Mouse (Mus musculus) forebrain, embryonic 11.5 days (tissue): ENCODE measurements around the gene Fbxo24. TPM values are rescaled to one million over a fixed set of nuclear protein-coding genes. Genes with fewer than 3 reads are reported as not detected.

ENCODE experiments used
- ATAC-seq: fragments of 200-750 bp; cut with Nextera tagmentation; replicated peaks from 2 replicates; pipeline ENCODE4 v1.8.0; 2017; ENCODE audit warnings: moderate TSS enrichment; ENCODE audit not compliant: low FRiP score
- DNase-seq: peaks from one replicate; pipeline ENCODE4 v3.0.0-alpha.2; 2017; ENCODE audit warnings: low spot score
- H3K27ac ChIP-seq: fragments of 300-500 bp; sonication (generic); 2 replicates; pipeline ENCODE4 v1.5.1; 2014; ENCODE audit warnings: low read depth, low read length
- H3K27me3 ChIP-seq: fragments of 300-500 bp; sonication (generic); 2 replicates; pipeline ENCODE4 v1.6.1; 2014; ENCODE audit warnings: mild to moderate bottlenecking, low read length, mixed read lengths; ENCODE audit not compliant: control insufficient read depth, insufficient read depth
- H3K36me3 ChIP-seq: fragments of 300-500 bp; sonication (generic); 2 replicates; pipeline ENCODE4 v1.6.1; 2014; ENCODE audit warnings: mild to moderate bottlenecking, low read length, moderate library complexity, mixed read lengths; ENCODE audit not compliant: control insufficient read depth, insufficient read depth
- H3K4me1 ChIP-seq: fragments of 300-500 bp; sonication (generic); replicated peaks from 2 replicates; pipeline ENCODE4 v1.6.1; 2014; ENCODE audit warnings: low read length, mixed read lengths; ENCODE audit not compliant: control insufficient read depth, insufficient read depth
- H3K4me2 ChIP-seq: fragments of 300-500 bp; sonication (generic); 2 replicates; pipeline ENCODE4 v1.6.1; 2014; ENCODE audit warnings: low read depth, mild to moderate bottlenecking, low read length, moderate library complexity, mixed read lengths; ENCODE audit not compliant: severe bottlenecking
- H3K4me3 ChIP-seq: fragments of 300-500 bp; sonication (generic); 2 replicates; pipeline ENCODE4 v1.5.1; 2014; ENCODE audit warnings: low read depth, low read length
- H3K9ac ChIP-seq: fragments of 300-500 bp; sonication (generic); 2 replicates; pipeline ENCODE4 v1.6.1; 2014; ENCODE audit warnings: low read length
- H3K9me3 ChIP-seq: fragments of 300-500 bp; sonication (generic); 2 replicates; pipeline ENCODE4 v1.6.1; 2016; ENCODE audit warnings: low read length, mixed read lengths; ENCODE audit not compliant: control insufficient read depth
- WGBS: fragments of 180-500 bp; shearing (Covaris S2); extraction: QIAGEN DNeasy Blood & Tissue Kit; methylation state at CpG from one replicate; pipeline ENCODE4 v1.1.7; 2014; 5-methylcytosine and 5-hydroxymethylcytosine counted together
- polyA plus RNA-seq: library from polyadenylated mRNA; unstranded; fragments of >200 nt; fragmentation: Nextera tagmentation; extraction: Ambion mirVana; gene quantifications from 2 replicates; pipeline ENCODE4 v1.2.1, GENCODE M21; 2014

Fbxo24 gene
- polyA plus RNA-seq, 1 experiment from 2014 or later, result 0.12 TPM

- H3K4me3 ChIP-seq, result no peak overlapping the region
- no peak overlapping the region for H3K9ac ChIP-seq
- H3K9me3 ChIP-seq, result no peaks in the 10 kb centered on the region
- no peak overlapping the region for H3K4me2 ChIP-seq
- no peak for DNase-seq
- H3K36me3 ChIP-seq, result no peaks in the 10 kb centered on the region
- ATAC-seq, result no peak
- no peak overlapping the region for H3K27ac ChIP-seq
- H3K4me1 ChIP-seq, result no peaks in the 10 kb centered on the region; the same call in 1 of the 2 replicates
- H3K27me3 ChIP-seq, result no peaks in the 10 kb centered on the region
- WGBS, result 65% methylated on average over 7 of the region's 7 CpGs
Observed at GRCm38 (mm10) chr5:137570181-137570580, 58.6 kb downstream of the Fbxo24 start.

GRCm38 (mm10) chr5:137569665-137570064, 59.1 kb downstream of the Fbxo24 start, which contains the start of gene Tfr2:
Gene Tfr2, plus strand, starts transcription at chr5:137569840.
- no peak for ATAC-seq
- H3K9ac ChIP-seq, result no peak within 1 kb of the TSS
- H3K9me3 ChIP-seq, result no peaks in the 10 kb centered on the region
- H3K4me1 ChIP-seq, result no peaks in the 10 kb centered on the region; the same call in 1 of the 2 replicates
- 34% methylated on average over 9 of the region's 9 CpGs for WGBS
- no peak within 1 kb of the TSS for H3K27ac ChIP-seq
- H3K27me3 ChIP-seq, result no peaks in the 10 kb centered on the region
- H3K4me3 ChIP-seq, result no peak within 1 kb of the TSS
- peak; percentile 59 for DNase-seq
- no peaks in the 10 kb centered on the region for H3K36me3 ChIP-seq
- no peak within 1 kb of the TSS for H3K4me2 ChIP-seq

GRCm38 (mm10) chr5:137569031-137569430, 59.8 kb downstream of the Fbxo24 start:
- Histone ChIP-seq H3K4me2 (no peak overlapping the region), H3K36me3 (no peaks in the 10 kb centered on the region), H3K4me1 (no peaks in the 10 kb centered on the region), H3K27ac (no peak overlapping the region), H3K27me3 (no peaks in the 10 kb centered on the region), H3K9ac (no peak overlapping the region), H3K9me3 (no peaks in the 10 kb centered on the region), H3K4me3 (no peak overlapping the region)
- DNase-seq (no peak), ATAC-seq (no peak)
- WGBS, result 77% methylated on average over 12 of the region's 12 CpGs

GRCm38 (mm10) chr5:137568223-137568798, 60.5 kb downstream of the Fbxo24 start:
- H3K9ac ChIP-seq, result no peak overlapping the region
- H3K27ac ChIP-seq, result no peak overlapping the region
- H3K9me3 ChIP-seq, result no peaks in the 10 kb centered on the region
- no peak for ATAC-seq
- 82% methylated on average over 8 of the region's 8 CpGs for WGBS
- peak; percentile 46 for DNase-seq
- no peaks in the 10 kb centered on the region for H3K36me3 ChIP-seq
- H3K27me3 ChIP-seq, result no peaks in the 10 kb centered on the region
- no peak overlapping the region for H3K4me3 ChIP-seq
- no peaks in the 10 kb centered on the region for H3K4me1 ChIP-seq
- no peak overlapping the region for H3K4me2 ChIP-seq

- no peaks in the 10 kb centered on the region for H3K9me3 ChIP-seq
- ATAC-seq (no peak), DNase-seq (no peak)
- H3K9ac ChIP-seq, result no peak overlapping the region
- no peak overlapping the region for H3K4me2 ChIP-seq
- WGBS, result 97% methylated on average over 5 of the region's 5 CpGs
- H3K36me3 ChIP-seq, result no peaks in the 10 kb centered on the region
- H3K27ac ChIP-seq, result no peak overlapping the region
- no peak overlapping the region for H3K4me3 ChIP-seq
- no peaks in the 10 kb centered on the region for H3K27me3 ChIP-seq
- no peaks in the 10 kb centered on the region for H3K4me1 ChIP-seq
Observed at GRCm38 (mm10) chr5:137566416-137566815, 62.4 kb downstream of the Fbxo24 start.

GRCm38 (mm10) chr5:137565744-137566143, 63.1 kb downstream of the Fbxo24 start:
- Histone ChIP-seq H3K4me1 (no peaks in the 10 kb centered on the region), H3K36me3 (no peaks in the 10 kb centered on the region), H3K4me2 (no peak overlapping the region), H3K27ac (no peak overlapping the region), H3K27me3 (no peaks in the 10 kb centered on the region), H3K9me3 (no peaks in the 10 kb centered on the region), H3K9ac (no peak overlapping the region), H3K4me3 (no peak overlapping the region)
- ATAC-seq (no peak), DNase-seq (no peak)
- WGBS, result 72% methylated on average over 6 of the region's 6 CpGs

GRCm38 (mm10) chr5:137562965-137563364, 65.8 kb downstream of the Fbxo24 start:
- Histone ChIP-seq H3K36me3 (no peaks in the 10 kb centered on the region), H3K4me1 (no peaks in the 10 kb centered on the region), H3K27me3 (no peaks in the 10 kb centered on the region), H3K9me3 (no peaks in the 10 kb centered on the region), H3K4me2 (no peak overlapping the region), H3K27ac (no peak overlapping the region), H3K9ac (no peak overlapping the region), H3K4me3 (no peak overlapping the region)
- ATAC-seq, result no peak
- DNase-seq, result peak; percentile 48
- 79% methylated on average over 10 of the region's 10 CpGs for whole genome bisulfite sequencing

Other genes starting within 250 kb of the Fbxo24 start
- gene Zan, start 151.9 kb downstream of the Fbxo24 start, polyA plus RNA-seq, result 0.11 and 0.15 TPM in 2 replicates
- gene Pop7, start 126.5 kb downstream of the Fbxo24 start, polyA plus RNA-seq, result 55.9 and 62.4 TPM in 2 replicates
- 14.0 and 14.9 TPM in 2 replicates for gene Gigyf1, start 110.5 kb downstream of the Fbxo24 start, polyA plus RNA-seq
- gene Epo, start 95.8 kb downstream of the Fbxo24 start, polyA plus RNA-seq, result 0.40 and 0.84 TPM in 2 replicates
- gene Gnb2, start 95.5 kb downstream of the Fbxo24 start, polyA plus RNA-seq, result 410 and 508 TPM in 2 replicates
- gene Actl6b, start 75.5 kb downstream of the Fbxo24 start, polyA plus RNA-seq, result 20.5 and 22.8 TPM in 2 replicates
- 1.2 and 2.1 TPM in 2 replicates for gene Tfr2, start 59.2 kb downstream of the Fbxo24 start, polyA plus RNA-seq
- 20.3 and 22.8 TPM in 2 replicates for gene Mospd3, start 27.9 kb downstream of the Fbxo24 start, polyA plus RNA-seq
- 54.8 and 63.0 TPM in 2 replicates for gene Pcolce, start 15.2 kb downstream of the Fbxo24 start, polyA plus RNA-seq
- 29.8 and 38.0 TPM in 2 replicates for gene Lrch4, start 119 bp upstream of the Fbxo24 start, polyA plus RNA-seq
- 9.9 and 15.3 TPM in 2 replicates for gene Gm20605, start 173 bp upstream of the Fbxo24 start, polyA plus RNA-seq
- 9.3 and 10.7 TPM in 2 replicates for gene Sap25, start 12.3 kb upstream of the Fbxo24 start, polyA plus RNA-seq
- gene Irs3, start 16.7 kb upstream of the Fbxo24 start, polyA plus RNA-seq, result 0.25 TPM in 1 of 2 replicates, not detected in the other
- gene Agfg2, start 55.7 kb upstream of the Fbxo24 start, polyA plus RNA-seq, result 23.5 and 26.0 TPM in 2 replicates
- gene Nyap1, start 112.6 kb upstream of the Fbxo24 start, polyA plus RNA-seq, result 3.8 and 4.4 TPM in 2 replicates
- gene Tsc22d4, start 116.7 kb upstream of the Fbxo24 start, polyA plus RNA-seq, result 81.1 and 83.5 TPM in 2 replicates
- gene Ppp1r35, start 149.8 kb upstream of the Fbxo24 start, polyA plus RNA-seq, result 72.8 and 77.9 TPM in 2 replicates
- 11.9 and 12.4 TPM in 2 replicates for gene Mepce, start 158.7 kb upstream of the Fbxo24 start, polyA plus RNA-seq
- 18.1 and 21.2 TPM in 2 replicates for gene Zcwpw1, start 158.8 kb upstream of the Fbxo24 start, polyA plus RNA-seq
- gene Pilra, start 207.3 kb upstream of the Fbxo24 start, polyA plus RNA-seq, result 0.13 and 0.32 TPM in 2 replicates
- not detected in 2 replicates for gene Pilrb1, start 229.1 kb upstream of the Fbxo24 start, polyA plus RNA-seq
- gene Pilrb2, start 242.8 kb upstream of the Fbxo24 start, polyA plus RNA-seq, result not detected in 2 replicates